Mouse (Mus musculus) myocyte (in vitro differentiated cells): ENCODE results near the gene Qrich2.

Experiments
- TCF12 ChIP-seq: IDR thresholded peaks from one replicate; pipeline ENCODE4 v1.6.1; 2011; ENCODE audit warnings: mild to moderate bottlenecking, control low read depth; ENCODE audit not compliant: poor library complexity, insufficient read depth, severe bottlenecking
- USF1 ChIP-seq: IDR thresholded peaks from one replicate; pipeline ENCODE4 v1.6.1; 2011; ENCODE audit warnings: low read depth, mild to moderate bottlenecking, control low read depth, moderate library complexity

DNA sequence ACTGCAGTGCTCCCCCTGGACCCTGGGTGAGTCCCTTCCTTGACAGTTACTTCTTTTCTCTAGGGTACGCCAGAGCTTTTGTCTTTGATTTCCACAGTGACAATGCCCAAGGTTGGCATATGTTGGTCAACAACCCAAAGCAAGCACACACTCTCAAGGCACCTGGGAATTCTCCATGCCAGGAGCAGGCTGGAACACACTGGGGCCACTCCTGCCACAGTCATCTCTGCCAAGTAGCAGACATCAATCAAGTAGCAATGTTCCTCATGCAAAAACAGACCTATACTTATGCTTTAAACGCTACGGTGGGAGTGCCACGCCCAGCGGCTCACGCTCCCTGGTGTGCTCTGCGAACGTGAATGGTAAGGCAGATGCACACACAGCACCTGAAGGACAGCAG, 14.9 kb upstream of the Qrich2 start:
- TF ChIP-seq USF1, result no peak
- no peak for TF ChIP-seq TCF12
